Mouse (Mus musculus) liver, adult (tissue): Measurements from ENCODE around the gene Rasgrp2.

ENCODE experiments used
- GATA4 ChIP-seq: IDR thresholded peaks from 2 replicates; pipeline ENCODE4 v1.6.1; 2014; ENCODE audit warnings: mild to moderate bottlenecking, low read length; ENCODE audit not compliant: insufficient replicate concordance

Gene Rasgrp2

DNA sequence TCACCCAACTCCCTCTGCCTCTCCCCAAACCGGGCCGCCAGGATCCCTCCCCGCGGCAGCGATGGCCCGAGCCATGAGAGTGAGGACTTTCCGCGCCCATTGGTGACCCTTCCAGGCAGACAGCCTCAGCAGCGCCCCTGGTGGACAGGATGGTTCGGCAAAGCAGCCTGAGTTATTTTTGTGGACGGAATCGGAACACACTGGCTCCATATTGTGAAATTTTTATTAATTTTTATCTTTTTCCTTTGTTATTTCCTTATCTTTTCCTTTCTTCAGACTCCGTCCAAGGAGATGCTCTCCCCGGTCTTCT is 22.9 kb upstream of the Rasgrp2 start:
- TF ChIP-seq GATA4, result no peak

DNA sequence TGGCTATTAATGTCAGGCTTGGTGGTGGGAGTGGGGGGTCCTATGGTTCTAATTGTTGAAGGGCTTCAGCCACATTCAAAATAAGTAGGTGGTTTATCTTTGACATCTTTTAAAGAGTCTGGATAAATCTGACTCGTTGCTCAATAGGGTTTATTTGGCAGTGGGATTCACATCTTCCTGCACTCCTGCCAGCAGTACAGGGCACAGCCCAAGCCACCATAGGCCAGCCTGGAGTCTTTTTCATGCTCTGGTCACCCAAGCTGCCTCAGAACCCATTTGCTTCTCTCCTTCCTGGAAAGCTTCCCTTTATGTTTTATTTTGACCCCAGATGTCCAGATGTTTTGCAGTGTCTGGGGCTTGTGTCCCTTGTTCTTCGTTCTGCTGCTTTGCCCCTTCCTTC is 22.5 kb upstream of the Rasgrp2 start:
- TF ChIP-seq GATA4, result no peak

GRCm38 (mm10) chr19:6377327-6378040 is 21.7 kb upstream of the Rasgrp2 start:
- no peak for TF ChIP-seq GATA4

DNA sequence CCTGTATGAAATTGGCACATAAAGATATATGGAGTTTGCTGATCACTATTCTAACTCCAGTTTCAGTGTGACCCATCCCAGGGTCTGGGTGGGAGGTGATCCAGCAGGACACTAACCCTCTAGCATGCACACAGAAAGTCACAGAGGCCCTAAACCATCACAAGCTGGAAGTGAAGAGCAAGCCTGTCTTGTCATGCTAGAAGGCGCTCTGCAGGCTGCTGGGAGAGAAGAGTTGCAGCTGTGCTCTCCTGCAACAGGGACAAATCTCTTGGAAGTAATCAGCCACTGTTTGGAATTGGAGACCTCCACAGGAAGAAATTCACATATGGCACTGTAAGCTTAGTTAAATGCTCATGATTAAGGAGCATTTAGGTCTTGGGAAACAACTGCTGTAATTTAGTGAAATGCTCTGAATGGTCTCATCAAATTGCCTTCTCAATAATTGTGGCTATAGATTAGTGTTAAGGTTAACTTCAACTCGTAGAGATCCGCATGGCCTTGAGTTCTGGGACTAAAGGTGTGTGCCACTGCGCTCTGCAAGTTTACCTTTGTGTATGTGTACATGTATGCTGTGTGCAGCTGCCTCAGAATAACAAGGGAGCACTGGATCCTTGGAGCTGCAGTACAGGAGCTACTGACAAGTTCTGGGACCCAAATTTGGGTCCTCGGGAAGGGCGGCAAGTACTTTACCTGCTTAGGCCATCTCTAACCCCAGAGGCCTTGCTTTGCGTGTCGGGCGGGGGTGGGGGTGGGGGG is 18.6 kb upstream of the Rasgrp2 start:
- TF ChIP-seq GATA4, result no peak

DNA sequence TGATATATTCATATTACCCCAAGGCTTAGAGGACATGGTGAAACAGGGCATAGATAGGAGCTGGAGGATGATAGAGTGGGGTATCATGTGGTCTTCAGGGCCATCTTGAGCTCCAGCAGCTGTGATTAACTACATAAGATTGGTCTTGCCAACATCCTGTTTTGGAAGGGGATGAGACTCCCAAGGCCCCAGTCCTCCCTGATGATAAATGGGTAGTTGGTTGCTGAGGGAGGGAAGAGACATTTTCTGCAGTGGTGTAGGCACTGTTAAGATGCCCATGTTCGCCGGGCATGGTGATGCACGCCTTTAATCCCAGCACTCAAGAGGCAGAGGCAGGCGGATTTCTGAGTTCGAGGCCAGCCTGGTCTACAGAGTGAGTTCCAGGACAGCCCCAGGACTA is 17.9 kb upstream of the Rasgrp2 start:
- no peak for TF ChIP-seq GATA4

DNA sequence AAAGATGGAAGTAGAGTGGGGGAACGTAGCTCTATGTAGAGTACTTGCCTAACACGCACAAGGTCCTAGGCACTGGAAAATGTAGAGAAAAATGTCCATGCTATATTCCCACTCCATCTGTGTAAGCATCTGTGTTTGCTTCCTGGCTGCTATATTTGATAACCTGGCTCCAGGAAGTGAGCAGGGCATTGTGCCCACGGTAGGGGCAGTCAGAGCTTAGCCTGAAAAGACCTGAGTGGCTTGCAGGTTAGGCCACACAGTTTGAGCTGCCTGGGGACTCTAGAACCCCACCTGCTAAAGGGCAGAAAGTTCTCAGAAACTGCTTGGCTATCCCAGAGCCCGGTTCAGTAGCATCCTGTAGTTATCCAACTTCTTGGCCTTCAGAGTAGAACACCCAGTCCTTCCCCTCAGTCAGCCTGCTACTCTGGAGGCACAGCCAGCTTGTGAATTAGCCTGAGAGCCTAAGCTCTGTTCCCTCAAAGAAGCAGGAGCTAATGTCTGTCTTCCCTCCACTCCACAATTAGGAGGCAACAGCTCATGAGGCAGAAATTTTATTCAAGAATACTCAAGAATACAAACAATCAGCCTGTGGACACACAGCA is 16.7 kb upstream of the Rasgrp2 start:
- TF ChIP-seq GATA4, result no peak

DNA sequence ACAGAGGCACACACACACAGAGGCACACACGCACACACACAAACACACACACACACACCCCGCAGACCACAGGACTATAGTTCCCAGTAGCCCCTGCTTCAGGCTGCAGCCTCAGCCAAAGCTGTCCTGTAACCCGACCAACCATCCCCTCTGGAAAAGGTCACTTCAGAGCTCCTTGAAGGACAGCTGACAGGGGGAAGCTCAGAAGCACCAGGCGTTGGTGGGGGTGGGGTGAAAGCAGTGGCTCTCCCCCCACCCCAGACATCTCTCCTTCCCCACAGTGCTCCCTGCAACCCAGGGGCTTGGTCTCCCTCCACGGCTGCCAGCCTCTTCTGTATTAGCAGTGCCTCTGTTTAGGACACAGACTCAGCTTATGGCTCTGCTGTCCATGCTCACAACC is 15.7 kb upstream of the Rasgrp2 start:
- no peak for TF ChIP-seq GATA4

- TF ChIP-seq GATA4, result no peak
These were observed 15.0 kb upstream of the Rasgrp2 start, which contains the start of gene Pygm for GRCm38 (mm10) chr19:6384128-6384527. TSS of gene Pygm (plus strand) at chr19:6384399.

DNA sequence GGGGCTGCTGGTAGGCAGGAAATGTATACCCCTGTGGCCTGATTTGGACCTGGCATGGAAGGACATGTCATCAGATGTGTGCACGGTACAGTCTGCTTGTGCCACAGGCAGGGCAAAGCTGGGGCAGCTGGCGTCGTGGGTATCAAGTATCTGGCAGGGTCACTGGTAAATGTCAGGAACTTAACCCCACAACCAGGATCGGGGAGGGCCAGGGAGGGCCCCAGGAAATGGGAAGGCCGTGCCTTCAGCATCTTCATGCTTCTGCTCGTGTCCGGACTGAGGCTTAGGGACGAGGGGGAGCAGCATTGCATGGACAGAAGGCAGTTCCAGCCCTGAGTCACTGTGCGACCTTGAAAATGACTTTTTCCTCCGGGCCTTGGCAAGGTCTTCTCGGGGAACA is 14.2 kb upstream of the Rasgrp2 start:
- no peak for TF ChIP-seq GATA4

DNA sequence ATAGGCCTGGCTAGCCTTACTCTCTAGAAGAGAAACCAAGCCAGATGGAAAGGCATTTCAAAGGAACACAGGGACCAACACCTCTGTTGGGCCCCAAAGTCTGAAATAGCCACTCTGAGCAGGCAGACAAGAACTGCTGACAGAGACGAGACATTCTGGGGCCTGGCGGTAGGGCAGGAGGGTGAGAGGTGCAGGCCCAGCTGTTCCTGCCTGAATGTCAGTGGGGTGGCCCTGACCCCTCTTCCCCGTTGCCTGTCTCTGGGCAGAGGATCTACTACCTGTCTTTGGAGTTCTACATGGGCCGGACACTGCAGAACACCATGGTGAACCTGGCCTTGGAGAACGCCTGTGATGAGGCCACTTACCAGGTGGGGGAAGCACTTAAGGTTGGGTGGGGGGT is 13.7 kb upstream of the Rasgrp2 start:
- TF ChIP-seq GATA4, result no peak

DNA sequence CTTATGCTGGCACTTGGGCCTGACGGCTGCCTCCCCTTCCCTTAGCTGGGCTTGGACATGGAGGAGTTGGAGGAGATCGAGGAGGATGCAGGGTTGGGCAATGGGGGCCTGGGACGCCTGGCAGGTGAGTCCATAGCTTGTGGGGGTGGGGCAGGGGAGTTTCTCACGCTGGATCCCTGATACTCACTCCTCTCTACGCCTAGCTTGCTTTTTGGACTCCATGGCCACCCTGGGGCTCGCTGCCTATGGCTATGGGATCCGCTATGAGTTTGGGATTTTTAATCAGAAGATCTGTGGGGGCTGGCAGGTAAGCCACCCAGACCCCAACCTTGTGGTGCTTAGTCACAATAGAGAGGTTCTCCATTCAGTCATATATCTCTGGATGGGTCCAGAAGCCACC is 13.3 kb upstream of the Rasgrp2 start:
- no peak for TF ChIP-seq GATA4

- TF ChIP-seq GATA4, result no peak
These were observed 12.9 kb upstream of the Rasgrp2 start for GRCm38 (mm10) chr19:6386234-6386633.

DNA sequence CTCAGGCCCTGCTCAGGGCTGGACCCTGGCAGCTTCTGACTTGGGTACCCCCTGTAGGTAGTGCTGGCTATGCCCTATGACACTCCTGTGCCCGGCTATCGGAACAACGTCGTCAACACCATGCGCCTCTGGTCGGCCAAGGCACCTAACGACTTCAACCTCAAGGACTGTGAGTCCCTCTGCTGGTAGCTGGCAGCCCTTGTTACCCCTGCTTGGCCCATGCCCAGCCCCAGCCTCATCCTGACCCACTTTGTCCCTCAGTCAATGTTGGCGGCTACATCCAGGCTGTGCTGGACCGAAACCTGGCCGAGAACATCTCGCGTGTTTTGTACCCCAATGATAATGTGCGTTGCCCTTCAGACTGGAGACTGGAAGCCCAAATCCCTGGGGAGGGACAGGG is 11.1 kb upstream of the Rasgrp2 start:
- TF ChIP-seq GATA4, result no peak

DNA sequence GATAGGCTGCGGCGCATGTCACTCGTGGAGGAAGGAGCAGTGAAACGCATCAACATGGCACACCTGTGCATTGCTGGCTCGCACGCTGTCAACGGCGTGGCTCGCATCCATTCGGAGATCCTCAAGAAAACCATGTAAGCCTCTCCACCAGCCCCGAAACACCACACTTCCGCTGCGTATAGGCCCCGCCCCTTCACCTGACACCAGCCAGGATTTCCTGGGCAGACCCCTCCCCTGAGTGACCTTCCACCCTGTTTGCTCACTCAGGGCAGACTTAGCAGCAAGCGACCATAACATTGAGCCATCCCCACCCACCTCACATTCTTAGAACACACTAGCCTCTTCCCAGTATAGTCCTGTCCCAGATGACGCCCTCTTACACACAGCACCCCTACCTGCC is 9.3 kb upstream of the Rasgrp2 start:
- no peak for TF ChIP-seq GATA4

DNA sequence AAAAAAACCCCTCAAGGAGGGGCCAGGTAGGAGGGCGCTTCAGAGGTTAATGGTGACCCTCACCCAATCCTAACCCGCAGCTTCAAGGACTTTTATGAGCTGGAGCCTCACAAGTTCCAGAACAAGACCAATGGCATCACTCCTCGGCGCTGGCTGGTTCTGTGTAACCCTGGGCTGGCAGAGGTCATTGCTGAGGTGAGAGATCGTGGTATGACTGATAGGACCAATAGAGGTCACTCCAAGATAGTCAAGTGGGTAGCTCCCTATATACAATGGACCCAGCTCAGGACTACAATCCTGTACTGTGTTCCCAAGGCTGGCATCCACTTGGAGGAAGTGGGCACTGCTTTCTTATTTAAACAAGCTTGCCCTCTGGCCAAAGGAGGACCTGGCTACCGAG is 8.9 kb upstream of the Rasgrp2 start:
- no peak for TF ChIP-seq GATA4

DNA sequence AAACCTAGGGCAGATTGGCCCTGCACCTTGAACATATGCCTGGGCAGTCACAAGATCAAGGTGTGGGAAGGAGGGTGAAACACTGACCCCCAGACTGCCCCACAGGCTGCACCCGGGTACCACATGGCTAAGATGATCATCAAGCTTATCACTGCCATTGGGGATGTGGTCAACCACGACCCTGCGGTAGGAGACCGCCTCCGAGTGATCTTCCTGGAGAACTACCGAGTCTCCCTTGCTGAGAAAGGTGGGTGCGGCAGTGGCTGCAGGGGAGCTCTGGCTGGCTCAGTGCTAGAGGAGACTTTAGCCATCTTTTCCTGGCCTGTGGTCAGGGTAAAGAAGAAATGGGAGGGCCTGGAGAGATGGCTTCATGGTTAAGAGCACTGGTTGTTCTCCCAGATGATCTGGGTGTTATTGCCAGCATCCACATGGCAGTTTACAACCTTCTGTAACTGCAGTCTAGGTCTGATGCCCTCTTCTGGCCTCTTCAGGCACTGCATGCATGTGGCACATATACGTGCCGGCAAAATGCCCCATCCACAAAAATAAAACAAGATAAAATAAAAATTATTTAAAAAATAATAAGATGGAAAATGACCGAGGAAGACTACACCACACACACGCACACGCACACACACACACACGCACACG is 6.3 kb upstream of the Rasgrp2 start:
- no peak for TF ChIP-seq GATA4
